Mouse (Mus musculus) T-helper 1 cell (primary cell): ENCODE results near the gene Rbm28.

Experiments
- in situ Hi-C: fragments of 300-600 bp; cut with MboI, MseI; formaldehyde crosslinking; loops from one replicate; pipeline ENCODE4 v1.15.1; 2025; ENCODE audit warnings: high pct_unique_total_duplicates

The Rbm28 gene

DNA sequence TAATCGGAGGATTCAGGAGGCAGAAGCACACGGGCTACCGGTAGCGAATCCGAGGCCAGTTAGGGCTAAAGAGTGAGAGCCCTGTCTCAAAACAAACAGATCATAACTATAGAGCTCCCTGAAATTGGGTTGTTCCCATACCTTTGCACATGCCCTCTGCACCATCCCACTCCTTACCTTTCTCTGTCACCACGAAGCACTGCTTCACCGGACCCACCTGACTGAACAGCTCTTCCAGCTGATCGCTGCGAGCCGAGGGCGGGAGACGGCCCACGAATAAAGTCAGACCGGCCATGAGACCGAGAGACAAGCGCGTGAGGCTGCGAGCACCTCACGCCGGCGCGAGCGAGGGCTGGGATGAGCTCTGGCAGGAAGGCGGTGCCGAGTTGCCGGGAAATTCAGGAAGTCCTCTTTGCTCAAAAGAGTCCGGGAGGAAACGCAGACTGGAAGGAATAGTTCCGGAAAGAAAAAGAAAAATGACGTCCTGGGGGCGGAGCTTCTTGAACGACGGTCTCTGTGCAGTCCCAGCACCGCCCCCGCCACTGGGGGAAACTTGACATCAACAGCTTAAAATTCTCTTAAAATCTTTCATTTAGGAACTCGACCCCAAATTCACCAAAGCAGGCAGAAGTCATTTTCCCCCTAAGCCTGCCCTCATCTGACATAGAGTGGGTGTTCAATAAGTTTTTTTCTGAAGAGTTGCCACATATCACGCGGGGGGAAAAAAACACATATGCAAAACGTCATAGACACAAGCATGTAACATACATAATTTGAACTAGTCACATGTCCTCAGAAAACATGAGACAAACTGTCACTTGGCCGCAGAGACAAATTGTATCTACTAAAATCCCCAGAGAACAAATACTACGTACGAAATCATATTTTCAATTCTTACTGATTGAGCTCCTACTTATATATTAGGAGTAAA, at the start of gene Rbm28:
Rbm28 (minus strand) TSS at position 693 of the 931 bp plus-strand sequence.
- in situ Hi-C loops: loop anchor here (5.0 to 10.0 kb wide), 2 partner anchors 38 to 80 kb away; no protein-coding TSS in a partner anchor

DNA sequence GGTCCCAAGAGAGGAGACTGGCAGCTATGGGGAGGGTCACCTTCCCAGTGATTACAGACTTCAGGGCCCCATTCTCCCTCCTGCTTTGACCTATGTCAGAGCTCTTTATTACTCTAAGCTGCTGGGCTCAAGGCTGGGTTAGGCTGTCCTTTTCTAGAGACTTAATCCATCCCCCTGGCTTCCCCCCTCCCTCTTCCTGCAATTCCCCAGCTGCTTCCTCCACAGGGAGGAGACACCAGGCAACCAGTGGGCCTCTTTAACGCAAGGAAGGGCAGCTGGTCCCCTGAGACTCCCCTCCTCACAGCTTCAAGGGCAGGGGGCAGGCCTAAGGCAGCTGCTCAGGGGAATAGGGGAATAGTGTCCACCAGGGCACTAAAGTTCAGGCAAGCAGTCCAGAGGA, 49.4 kb upstream of the Rbm28 start:
- in situ Hi-C loops: no loop called here

DNA sequence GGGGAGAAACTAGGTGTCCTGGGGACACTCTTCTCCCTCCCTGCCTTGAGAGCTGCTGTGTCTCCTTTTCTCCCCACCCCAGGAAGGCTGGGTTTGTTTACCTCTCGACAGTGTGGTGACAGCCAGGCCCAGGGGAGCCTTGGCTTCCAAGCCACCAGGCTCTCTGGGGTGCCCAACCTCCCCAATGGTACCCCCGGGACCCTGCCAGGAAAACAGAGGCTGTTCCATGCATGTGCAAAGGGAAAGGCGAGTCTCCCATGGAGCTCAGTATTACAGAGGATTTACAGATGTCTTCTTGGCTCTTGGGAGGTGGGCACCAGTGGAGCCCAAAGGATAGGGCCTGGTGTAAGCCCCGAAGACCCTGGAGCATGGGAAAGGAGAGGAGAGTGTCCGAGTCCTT, 48.6 kb upstream of the Rbm28 start:
- in situ Hi-C loops: no loop called here

DNA sequence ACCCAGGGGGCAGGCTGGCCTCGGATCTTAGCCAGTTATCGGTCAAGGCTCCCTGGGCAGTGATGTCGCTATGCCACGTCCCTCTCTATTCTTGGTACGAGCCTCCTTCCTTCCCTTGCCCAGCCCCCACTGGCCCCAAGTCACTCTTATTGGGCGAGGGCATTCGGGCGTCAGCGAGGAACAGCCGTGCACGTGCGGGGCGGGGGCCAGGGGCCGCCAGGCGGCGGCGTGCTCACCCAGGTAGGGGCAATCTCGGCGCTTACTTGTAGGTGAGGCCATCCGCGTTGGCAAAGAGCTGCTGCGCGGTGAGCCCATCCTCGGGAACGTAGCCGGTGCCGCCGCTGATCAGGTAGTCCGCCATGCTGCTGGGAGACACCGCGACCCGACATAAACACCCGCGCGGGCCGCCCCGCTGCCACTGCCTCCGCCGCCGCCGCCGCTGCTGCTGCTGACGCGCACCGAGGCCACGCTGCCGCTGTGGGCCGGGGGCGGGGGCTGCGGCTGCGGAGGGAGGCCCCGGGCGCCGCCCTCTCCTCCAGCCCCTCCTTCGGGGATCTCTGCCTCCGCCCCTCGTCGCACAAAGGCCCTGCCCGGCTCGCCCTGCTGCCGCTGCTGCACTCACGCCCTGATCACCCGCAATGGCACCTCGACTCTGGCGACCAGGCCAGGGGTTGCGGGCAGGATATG, 47.1 kb upstream of the Rbm28 start:
- in situ Hi-C loops: no loop called here

DNA sequence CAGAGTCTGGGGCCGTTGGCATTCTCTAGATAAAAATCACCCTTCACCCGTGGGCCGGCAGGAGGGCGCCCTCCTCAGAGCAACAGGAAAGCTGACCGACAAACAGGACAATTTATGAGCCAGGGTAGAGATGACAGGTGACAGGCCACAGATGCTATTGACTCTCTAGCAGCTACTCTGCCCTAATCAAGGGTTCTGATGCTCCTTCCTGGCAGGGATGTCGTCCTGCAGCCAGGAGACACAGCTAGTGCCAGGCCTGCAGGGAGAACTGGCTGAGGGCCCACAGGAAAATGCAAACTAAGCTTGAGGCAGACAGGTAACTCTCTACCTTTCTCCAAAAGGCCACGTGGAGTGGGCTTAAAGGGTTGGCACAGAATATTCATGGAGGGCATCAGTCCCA, 46.3 kb upstream of the Rbm28 start:
- in situ Hi-C loops: no loop called here

DNA sequence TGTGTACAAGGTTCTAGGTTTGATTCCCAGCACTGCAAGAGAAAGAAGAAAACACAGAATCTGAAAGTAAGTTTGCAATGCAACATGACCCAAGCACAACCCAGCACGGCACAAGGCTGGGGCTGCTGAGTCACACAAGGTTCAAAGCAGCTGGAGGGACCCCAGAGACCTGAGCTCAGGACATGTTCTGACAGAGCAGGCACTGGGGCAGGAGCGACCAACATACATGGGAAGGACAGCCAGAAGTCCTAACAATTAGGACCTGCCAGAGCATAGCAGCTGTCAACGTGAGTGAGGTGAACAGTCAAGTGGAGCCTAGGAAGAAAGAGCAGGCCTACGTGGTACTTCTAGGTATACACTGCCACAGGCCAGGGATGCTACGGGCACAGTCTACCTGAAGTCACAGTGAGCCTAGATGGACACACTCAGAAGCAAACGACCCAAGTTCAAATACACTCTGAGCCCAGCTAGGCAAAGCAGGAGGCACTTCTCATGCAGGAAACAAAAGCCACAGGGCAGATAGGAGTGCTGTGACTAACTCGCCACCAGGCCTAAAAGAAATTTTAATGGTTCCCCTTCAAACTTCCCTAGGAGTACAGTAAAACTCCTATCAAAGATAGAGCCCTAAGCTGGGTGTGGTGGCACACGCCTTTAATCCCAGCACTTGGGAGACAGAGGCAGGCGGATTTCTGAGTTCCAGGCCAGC, 45.6 kb upstream of the Rbm28 start:
- in situ Hi-C loops: no loop called here

DNA sequence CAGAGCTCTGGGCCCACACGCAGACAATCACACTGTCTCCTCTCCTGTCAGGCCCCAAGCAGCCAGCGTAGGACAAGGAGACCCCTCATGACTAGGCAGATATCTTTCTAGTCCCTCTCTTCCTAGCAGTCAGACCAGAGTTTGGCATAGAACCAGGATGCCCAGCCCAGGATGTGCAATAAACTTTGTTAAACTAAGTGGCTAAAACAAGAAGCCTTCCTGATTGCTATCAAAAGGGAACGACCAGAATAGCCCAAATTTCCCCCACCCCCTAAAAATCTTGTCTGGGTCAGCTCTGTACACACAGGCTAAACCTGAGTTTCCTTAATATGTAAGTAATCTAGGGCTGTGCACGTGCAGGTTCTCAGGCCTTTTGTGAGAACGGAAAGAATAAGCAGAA, 43.4 kb upstream of the Rbm28 start:
- in situ Hi-C loops: no loop called here

DNA sequence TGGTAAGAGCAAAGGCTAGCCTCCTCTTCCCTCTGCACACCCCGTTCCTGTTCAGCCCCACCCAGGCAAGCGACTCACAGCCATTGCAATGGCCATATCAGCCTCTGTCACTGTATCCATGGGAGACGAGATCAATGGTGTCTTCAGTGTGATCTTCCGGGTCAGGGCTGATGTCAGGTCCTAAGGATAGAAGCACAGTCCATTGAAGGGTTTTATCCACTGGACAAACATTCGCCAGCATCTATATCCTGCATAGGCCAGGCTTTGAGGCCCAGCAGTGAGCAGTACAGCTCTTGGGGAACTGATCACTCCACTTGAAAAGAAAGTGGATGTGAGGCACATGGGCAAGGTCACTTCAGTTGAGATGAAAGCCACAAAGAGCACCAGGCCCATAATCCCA, 42.2 kb upstream of the Rbm28 start:
- in situ Hi-C loops: no loop called here

DNA sequence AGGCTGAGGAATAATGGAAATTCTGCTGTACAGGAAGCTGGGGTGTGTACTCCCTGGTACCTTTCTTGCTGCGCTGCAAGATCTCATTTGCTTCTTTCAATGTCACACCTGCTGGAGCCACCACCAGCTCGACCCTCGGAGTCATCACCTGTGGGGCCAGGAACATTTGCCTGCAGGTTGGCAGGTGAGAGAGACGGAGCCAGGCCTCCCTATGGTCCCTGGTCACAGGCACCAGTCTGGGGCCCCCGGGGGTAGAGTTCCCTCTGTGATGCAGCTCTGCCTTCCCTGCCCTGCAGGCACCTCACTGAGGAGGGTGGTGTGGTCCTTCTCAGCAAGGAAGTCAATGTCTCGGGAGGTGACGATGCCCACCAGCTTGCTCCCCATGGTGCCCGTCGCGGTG, 41.2 kb upstream of the Rbm28 start:
- in situ Hi-C loops: no loop called here

DNA sequence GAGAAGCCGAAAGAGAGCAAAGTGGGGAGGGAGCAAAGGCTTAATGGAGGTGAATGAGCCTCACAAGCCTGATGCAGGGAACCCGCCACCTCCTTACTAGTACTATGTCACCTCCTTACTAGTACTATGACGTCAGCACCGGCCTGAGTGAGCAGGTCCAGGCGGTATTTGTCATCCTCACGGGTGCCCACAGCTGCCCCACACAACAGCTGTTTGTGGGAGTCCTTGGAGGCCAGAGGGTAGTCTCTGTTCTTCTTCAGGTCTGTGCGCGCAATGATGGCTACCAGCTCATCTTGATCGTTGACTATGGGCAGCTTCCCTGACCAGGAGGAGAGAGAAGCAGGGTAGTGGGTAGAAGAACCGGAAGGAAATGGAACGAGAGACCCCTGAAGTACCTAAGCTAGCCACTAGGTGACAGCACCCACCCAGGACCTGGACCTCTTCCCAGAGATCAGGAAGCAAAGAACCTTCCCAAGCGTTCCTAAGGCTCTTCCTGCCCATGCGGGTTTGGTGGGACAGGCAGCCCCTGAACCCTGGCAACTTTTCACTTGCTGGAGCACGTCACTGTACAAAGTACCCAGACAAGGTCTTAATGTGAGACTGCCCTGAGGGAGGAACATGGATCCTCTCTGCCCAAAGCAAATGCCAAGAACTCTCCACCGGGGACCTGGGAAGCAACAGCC, 40.3 kb upstream of the Rbm28 start:
- in situ Hi-C loops: loop anchor here (5.0 kb wide), 1 partner anchor 38 kb away; the partner anchor contains the start of gene Rbm28

DNA sequence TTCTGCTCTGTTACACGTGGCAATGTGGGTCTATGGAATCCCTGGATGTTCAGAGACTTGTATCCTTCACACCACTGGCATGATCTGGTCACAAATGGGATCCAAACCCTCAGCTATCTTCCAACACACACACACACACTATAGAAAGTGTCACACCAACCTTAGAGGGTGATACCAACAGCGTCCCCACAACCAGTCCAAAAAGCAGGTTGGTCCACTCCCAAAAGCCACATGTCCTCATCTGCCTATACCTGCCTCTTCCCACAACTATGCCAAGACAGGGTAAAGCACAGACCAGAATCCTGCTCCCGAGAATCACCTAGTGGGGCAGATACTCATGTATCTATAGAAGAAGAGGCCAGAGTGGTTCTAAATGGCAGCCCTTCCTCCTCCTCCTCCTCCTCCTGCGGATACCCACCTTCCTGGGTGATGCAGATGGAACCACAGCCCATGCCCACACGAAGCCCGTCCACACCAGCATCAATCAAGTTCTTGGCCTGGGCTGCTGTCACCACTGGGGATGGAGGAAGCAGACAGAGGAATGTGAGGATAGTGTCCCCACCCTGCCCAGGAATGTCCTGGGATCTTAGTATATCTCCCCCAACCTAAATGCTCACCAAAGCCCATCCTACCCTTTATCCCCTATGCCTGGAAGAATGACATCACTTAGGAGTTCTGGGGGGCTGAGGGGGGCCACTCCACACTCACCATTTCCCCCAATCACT, 39.2 kb upstream of the Rbm28 start:
- in situ Hi-C loops: loop anchor here (5.0 kb wide), 1 partner anchor 37 kb away; the partner anchor contains the start of gene Rbm28

DNA sequence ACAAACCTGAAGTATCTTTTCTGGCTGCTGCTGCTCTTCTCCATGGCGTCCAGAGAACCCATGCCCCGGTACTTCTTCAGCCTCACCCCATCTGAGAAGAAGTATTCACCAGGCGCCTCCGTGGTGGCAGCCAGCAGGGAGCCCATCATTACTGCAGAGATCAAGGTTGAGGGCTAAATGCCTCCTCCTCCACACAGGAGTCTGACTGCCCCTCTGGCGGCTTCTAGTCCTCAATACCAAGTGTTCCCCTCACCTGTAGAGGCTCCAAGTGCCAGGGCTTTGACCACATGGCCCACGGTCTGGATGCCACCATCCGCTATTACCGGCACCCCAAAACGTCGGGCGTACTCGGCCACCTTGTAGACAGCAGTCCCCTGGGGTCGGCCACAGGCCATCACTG, 38.3 kb upstream of the Rbm28 start:
- in situ Hi-C loops: loop anchor here (5.0 kb wide), 1 partner anchor 36 kb away; the partner anchor contains the start of gene Rbm28

DNA sequence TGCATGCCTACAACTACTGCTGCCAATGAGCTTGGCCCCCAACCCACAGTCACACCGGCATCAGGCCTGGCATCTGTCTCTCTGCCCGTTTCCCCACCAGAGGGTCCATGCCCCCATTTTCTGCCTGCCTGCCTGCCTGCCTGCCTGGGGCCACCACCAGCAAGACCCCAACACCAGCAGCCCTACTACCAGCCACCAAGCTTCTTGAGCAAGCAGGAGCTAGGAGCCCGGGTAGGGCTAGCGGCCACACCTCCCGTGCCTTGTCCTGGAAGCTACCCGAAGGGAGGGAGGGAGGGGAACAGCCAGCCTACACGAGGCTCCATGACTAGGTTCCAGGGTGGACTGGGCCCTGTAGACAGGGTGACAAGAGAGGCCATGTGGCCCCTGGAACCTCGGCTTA, 37.2 kb upstream of the Rbm28 start:
- in situ Hi-C loops: loop anchor here (5.0 kb wide), 1 partner anchor 35 kb away; the partner anchor contains the start of gene Rbm28

DNA sequence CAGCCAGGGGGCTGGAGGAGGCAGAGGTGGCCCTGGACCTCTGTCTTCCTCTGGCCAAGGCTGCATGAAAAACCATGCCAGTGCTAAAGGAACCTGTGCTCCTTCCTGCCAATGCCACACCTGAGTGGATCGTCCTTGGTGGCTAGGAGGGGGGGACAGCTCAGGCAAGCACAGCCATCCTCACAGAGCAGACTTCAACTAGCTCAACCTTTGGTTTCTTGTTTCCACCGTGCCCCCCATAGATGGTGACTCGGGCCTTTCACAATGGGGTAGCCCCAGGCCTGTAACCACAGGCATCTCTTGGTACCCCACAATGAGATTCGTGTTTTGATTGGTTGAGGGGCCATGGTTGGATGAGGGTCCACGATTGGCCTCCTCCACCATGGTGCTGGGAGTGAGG, 36.5 kb upstream of the Rbm28 start:
- in situ Hi-C loops: loop anchor here (5.0 kb wide), 1 partner anchor 34 kb away; the partner anchor contains the start of gene Rbm28

DNA sequence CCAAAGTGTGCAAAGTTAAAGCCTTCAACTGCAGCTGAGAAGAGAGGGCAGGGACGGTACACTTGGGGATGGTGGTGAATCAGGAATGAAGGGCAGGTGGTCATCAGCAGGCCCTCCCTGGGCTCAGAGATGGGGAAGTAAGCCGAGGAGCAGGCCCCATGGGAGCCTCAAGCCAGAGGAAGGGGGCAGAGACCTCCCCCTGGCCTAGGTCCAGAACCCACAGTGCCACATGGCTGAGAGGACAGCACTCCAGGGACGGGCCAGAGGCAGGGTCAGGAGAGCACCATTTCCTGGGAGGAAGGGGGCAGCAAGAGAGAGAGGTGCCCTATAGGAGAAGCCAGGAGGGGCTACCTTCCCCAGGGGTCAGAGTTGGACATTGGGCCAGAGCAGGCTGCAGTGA, 35.7 kb upstream of the Rbm28 start:
- in situ Hi-C loops: loop anchor here (5.0 kb wide), 1 partner anchor 33 kb away; the partner anchor contains the start of gene Rbm28

DNA sequence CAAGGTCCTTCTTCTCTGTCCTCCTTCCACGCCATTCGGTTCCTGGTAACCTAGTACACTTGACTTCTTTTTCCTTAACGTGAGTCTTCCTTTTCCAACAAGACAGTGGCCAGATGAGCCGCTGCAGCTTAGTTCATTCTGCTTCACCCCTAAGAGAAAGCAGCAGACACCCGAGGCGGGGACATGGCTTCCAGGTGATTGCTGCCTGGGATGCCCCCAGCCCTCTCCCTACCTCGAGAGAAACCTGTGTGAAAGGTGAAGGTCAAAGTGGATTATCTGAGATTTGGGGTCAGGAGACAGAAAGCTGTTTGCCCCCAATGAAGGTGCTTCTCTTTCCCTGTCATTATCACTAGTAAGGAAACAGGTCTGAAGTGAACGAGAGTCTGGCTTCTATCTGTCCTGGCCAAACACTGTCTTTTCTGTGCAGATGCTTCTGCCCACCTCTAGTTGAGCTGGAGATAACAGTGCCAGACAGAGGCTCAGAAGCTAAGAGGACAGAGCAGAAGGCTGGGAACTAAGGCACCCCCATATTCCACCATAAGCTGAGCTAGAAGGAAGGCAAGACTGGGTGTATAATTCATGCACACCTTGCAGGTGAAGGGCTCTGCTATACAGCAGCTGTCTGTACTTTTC, 34.5 kb upstream of the Rbm28 start:
- in situ Hi-C loops: no loop called here

DNA sequence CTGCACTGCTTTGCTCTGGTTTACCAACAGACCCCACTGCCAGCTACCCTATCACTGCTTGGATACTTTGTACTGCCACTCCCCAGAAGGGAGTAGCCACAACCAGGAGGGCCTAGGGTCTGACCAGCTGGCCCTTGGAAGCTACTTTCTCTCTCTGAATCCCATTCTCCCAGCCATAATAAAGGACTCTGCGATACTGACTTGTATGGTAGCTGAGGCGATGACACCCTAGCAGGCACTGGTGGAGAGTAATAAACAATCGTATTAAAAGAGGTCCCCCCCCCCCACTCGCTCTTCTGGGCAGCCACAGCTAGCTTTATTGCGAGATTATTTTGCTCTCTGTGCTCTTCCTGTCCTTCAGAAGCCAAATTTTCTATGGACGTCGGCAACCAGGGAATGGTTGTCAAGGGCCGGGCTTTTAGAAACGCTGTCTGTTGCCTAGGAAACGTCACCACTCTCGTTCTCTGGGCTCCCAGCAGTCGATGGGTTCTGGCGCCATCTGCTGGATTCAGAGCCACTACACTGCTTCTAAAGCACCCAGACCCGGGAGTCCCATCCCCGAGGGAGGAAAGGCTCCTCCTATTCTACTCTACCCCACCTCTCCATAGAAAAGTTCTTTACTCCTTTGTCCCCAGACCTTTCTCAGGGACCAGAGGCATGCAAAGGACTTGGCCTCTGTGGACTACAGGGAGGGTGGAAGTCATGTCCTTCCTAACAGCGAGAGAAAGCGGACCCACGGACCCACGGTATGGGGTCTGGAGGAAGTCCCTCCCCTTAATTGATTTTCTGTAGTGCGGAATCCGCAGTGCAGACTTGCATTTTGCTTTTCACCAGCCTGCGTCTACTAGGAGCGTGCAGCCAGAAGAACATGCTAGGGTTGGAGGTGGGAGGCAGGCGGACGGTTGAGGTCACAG, 33.8 kb upstream of the Rbm28 start:
- in situ Hi-C loops: no loop called here

DNA sequence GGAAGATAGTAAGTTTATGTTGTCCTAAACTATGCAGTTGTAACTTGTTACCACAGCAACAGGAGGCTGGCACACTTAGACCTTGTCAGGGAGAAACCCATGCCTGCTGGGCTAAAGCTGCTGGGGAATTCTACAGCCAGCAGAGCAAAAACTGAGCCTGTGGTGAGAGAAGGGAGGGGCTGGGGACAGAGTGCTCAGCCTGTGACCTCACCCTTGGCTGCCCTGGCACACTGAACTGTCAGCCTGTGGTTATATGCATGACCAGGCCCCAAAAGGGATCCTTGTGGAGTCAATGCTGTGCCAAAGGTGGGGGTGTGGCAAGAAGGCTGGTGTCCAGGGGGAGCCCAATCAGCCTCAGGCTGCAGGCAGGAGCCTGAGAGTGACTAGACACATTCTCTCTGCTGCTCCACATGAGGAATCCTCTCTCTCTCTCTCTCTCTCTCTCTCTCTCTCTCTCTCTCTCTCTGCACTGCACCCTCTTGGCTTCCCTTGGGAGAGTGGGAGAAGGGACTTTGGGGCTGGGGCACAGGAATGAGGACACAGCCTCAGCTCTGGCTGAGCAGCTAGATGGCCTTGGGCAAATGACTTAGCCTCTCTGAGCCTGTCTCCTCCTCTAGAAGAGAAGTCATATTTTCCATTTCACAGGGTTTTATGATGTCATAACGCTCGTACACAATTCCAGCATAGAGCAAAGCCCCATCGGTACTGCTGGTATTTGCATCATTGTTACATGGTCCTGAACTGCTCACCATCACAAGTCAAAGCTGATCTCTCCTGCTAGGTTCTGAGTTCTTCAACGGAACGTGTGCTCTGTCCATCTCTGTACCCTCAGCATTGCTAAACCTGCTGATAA, 31.3 kb upstream of the Rbm28 start:
- in situ Hi-C loops: no loop called here
